Mouse (Mus musculus) CH12.LX (cell line): Measurements from ENCODE around the gene Pla2g7. TPM values are rescaled to one million over a fixed set of nuclear protein-coding genes. Genes with fewer than 3 reads are reported as not detected.

Experiments used
- DNase-seq: peaks from one replicate; pipeline ENCODE4 v3.0.0-alpha.2; 2013; ENCODE audit errors: extremely low read depth
- H3K27ac ChIP-seq: 2 replicates; pipeline ENCODE4 v1.5.1; 2012; ENCODE audit warnings: low read depth, mild to moderate bottlenecking, control low read depth, moderate library complexity; ENCODE audit not compliant: insufficient read depth
- H3K27me3 ChIP-seq: replicated peaks from 2 replicates; pipeline ENCODE3; 2012; ENCODE audit warnings: inconsistent platforms
- H3K36me3 ChIP-seq, 2 experiments: replicated peaks in 1 of 2; 2 replicates each; pipeline versions ENCODE3 to v1.6.1; 2012; ENCODE audit warnings: inconsistent platforms in 1 of 2, low read length in 1 of 2, mild to moderate bottlenecking in 1 of 2, mixed read lengths in 1 of 2, moderate library complexity in 1 of 2; ENCODE audit not compliant: control insufficient read depth in 1 of 2, insufficient read depth in 1 of 2
- H3K4me1 ChIP-seq, 2 experiments: 2 replicates each; pipeline ENCODE4 v1.6.1; 2012; ENCODE audit warnings: inconsistent platforms in 1 of 2, moderate library complexity in 1 of 2; ENCODE audit not compliant: insufficient read depth in 2 of 2, control insufficient read depth in 1 of 2
- H3K4me2 ChIP-seq: 2 replicates; pipeline ENCODE4 v1.6.1; 2012; ENCODE audit warnings: low read depth, mild to moderate bottlenecking, control low read depth; ENCODE audit not compliant: poor library complexity, insufficient read depth, severe bottlenecking
- H3K4me3 ChIP-seq, 3 experiments: fragments of 150-350 bp in 1 of 3; sonication (generic) in 1 of 3; replicated peaks in 1 of 3; 2 replicates each; pipeline versions ENCODE3 to v1.5.1; 2011 to 2012; ENCODE audit warnings: low read depth in 2 of 3, low read length in 2 of 3, mild to moderate bottlenecking in 2 of 3, moderate library complexity in 2 of 3, control low read depth in 1 of 3, improper control_type of control experiment in 1 of 3, inconsistent platforms in 1 of 3, mixed read lengths in 1 of 3; ENCODE audit not compliant: poor library complexity in 1 of 3
- H3K79me2 ChIP-seq: replicated peaks from 2 replicates; pipeline ENCODE4 v1.6.1; 2012; ENCODE audit warnings: mild to moderate bottlenecking, moderate library complexity; ENCODE audit not compliant: control insufficient read depth, poor library complexity, insufficient read depth, severe bottlenecking; ENCODE audit errors: extremely low read depth
- H3K9ac ChIP-seq: 2 replicates; pipeline ENCODE4 v1.6.1; 2012; ENCODE audit warnings: low read depth, mild to moderate bottlenecking, control low read depth, moderate library complexity; ENCODE audit not compliant: insufficient read depth
- H3K9me3 ChIP-seq: replicated peaks from 2 replicates; pipeline ENCODE3; 2012; ENCODE audit warnings: low read length, inconsistent platforms, mixed read lengths
- BHLHE40 ChIP-seq: IDR thresholded peaks from 2 replicates; pipeline ENCODE4 v1.6.1; 2011; ENCODE audit warnings: mild to moderate bottlenecking, low read depth, low read length, improper control_type of control experiment
- CHD1 ChIP-seq: IDR thresholded peaks from 2 replicates; pipeline ENCODE4 v1.6.1; 2012; ENCODE audit warnings: low read depth, low read length, improper control_type of control experiment, inconsistent platforms
- E2F4 ChIP-seq: IDR thresholded peaks from 2 replicates; pipeline ENCODE4 v1.6.1; 2011; ENCODE audit warnings: low read depth, low read length, improper control_type of control experiment; ENCODE audit not compliant: insufficient replicate concordance
- ELF1 ChIP-seq: IDR thresholded peaks from 2 replicates; pipeline ENCODE4 v1.6.1; 2014; ENCODE audit warnings: low read depth, mild to moderate bottlenecking, inconsistent platforms, low read length, improper control_type of control experiment
- EP300 ChIP-seq: IDR thresholded peaks from 2 replicates; pipeline ENCODE4 v1.6.1; 2011; ENCODE audit warnings: low read length, improper control_type of control experiment
- ETS1 ChIP-seq: conservative IDR thresholded peaks from 2 replicates; pipeline ENCODE4 v1.6.1; 2012; ENCODE audit warnings: low read depth, mild to moderate bottlenecking, inconsistent platforms, low read length, improper control_type of control experiment, moderate library complexity
- GABPA ChIP-seq: IDR thresholded peaks from 2 replicates; pipeline ENCODE4 v1.6.1; 2012; ENCODE audit warnings: low read depth, low read length, improper control_type of control experiment, inconsistent platforms; ENCODE audit not compliant: insufficient replicate concordance
- HCFC1 ChIP-seq: IDR thresholded peaks from 2 replicates; pipeline ENCODE4 v1.6.1; 2012; ENCODE audit warnings: low read depth, mild to moderate bottlenecking, inconsistent platforms, low read length, improper control_type of control experiment
- IRF4 ChIP-seq: IDR thresholded peaks from 2 replicates; pipeline ENCODE4 v1.6.1; 2014; ENCODE audit warnings: low read depth, mild to moderate bottlenecking, inconsistent platforms, low read length, improper control_type of control experiment
- KAT2A ChIP-seq: IDR thresholded peaks from 2 replicates; pipeline ENCODE4 v1.6.1; 2012; ENCODE audit warnings: low read length, improper control_type of control experiment, inconsistent platforms; ENCODE audit not compliant: insufficient replicate concordance
- MAX ChIP-seq: IDR thresholded peaks from 2 replicates; pipeline ENCODE4 v1.6.1; 2011; ENCODE audit warnings: low read length, improper control_type of control experiment
- MAZ ChIP-seq: IDR thresholded peaks from 2 replicates; pipeline ENCODE4 v1.6.1; 2012; ENCODE audit warnings: low read depth, mild to moderate bottlenecking, inconsistent platforms, low read length, improper control_type of control experiment, moderate library complexity
- MEF2A ChIP-seq: IDR thresholded peaks from 2 replicates; pipeline ENCODE4 v1.6.1; 2014; ENCODE audit warnings: low read depth, mild to moderate bottlenecking, inconsistent platforms, low read length, improper control_type of control experiment, borderline replicate concordance
- MXI1 ChIP-seq: IDR thresholded peaks from 2 replicates; pipeline ENCODE4 v1.6.1; 2011; ENCODE audit warnings: mild to moderate bottlenecking, low read depth, low read length, improper control_type of control experiment
- MYC ChIP-seq: IDR thresholded peaks from 2 replicates; pipeline ENCODE4 v1.6.1; 2011; ENCODE audit warnings: low read depth, mild to moderate bottlenecking, improper control_type of control experiment, low read length
- NELFE ChIP-seq: IDR thresholded peaks from 2 replicates; pipeline ENCODE4 v1.6.1; 2011; ENCODE audit warnings: low read depth, low read length, improper control_type of control experiment
- NRF1 ChIP-seq: IDR thresholded peaks from 2 replicates; pipeline ENCODE4 v1.6.1; 2014; ENCODE audit warnings: low read depth, mild to moderate bottlenecking, inconsistent platforms, low read length, improper control_type of control experiment, moderate library complexity
- PAX5 ChIP-seq: IDR thresholded peaks from 2 replicates; pipeline ENCODE4 v1.6.1; 2012; ENCODE audit warnings: low read length, inconsistent platforms, mixed read lengths
- SIN3A ChIP-seq: IDR thresholded peaks from 2 replicates; pipeline ENCODE4 v1.6.1; 2012; ENCODE audit warnings: low read length, improper control_type of control experiment, inconsistent platforms
- TBP ChIP-seq: conservative IDR thresholded peaks from 2 replicates; pipeline ENCODE4 v1.6.1; 2011; ENCODE audit warnings: low read depth, low read length, improper control_type of control experiment
- TCF12 ChIP-seq: IDR thresholded peaks from 2 replicates; pipeline ENCODE4 v1.6.1; 2014; ENCODE audit warnings: low read depth, mild to moderate bottlenecking, inconsistent platforms, low read length, improper control_type of control experiment
- USF2 ChIP-seq: conservative IDR thresholded peaks from 2 replicates; pipeline ENCODE4 v1.6.1; 2011; ENCODE audit warnings: low read depth, low read length, improper control_type of control experiment
- ZMIZ1 ChIP-seq: IDR thresholded peaks from 2 replicates; pipeline ENCODE4 v1.6.1; 2012; ENCODE audit warnings: low read depth, mild to moderate bottlenecking, inconsistent platforms, low read length, improper control_type of control experiment
- ZNF384 ChIP-seq: IDR thresholded peaks from 2 replicates; pipeline ENCODE4 v1.6.1; 2012; ENCODE audit warnings: low read depth, low read length, improper control_type of control experiment, inconsistent platforms
- dilution Hi-C: fragments of 300-500 bp; cut with MboI; formaldehyde crosslinking; loops from 2 replicates; pipeline ENCODE4 v1.14.3; 2020; ENCODE audit warnings: low sequenced_read_pairs; ENCODE audit not compliant: extremely low pct_unique_long_range_greater_than_20kb, extremely low pct_ligation_motif_present
- in situ Hi-C: fragments of 300-500 bp; cut with MboI; formaldehyde crosslinking; loops from 3 replicates; pipeline ENCODE4 v1.14.3; 2019; ENCODE audit warnings: low sequenced_read_pairs, low pct_ligation_motif_present, low pct_unique_long_range_greater_than_20kb, mixed read lengths
- polyA plus RNA-seq: library from polyadenylated mRNA; unstranded; fragments of >175 nt; gene quantifications from 2 replicates; pipeline ENCODE4 v1.2.1, GENCODE M21; 2012; ENCODE audit warnings: low read depth; ENCODE audit not compliant: insufficient read length
- total RNA-seq, 2 experiments: library from RNA; depleted of rRNA; stranded (reverse); fragments of 300-350 nt in 1 of 2; fragments of >200 nt in 1 of 2; gene quantifications; 2 replicates each; pipeline ENCODE4 v1.2.3; 2012 to 2014

Gene Pla2g7
- total and polyA plus RNA-seq, 3 experiments, result 0.27 TPM; not detected in 2

DNA sequence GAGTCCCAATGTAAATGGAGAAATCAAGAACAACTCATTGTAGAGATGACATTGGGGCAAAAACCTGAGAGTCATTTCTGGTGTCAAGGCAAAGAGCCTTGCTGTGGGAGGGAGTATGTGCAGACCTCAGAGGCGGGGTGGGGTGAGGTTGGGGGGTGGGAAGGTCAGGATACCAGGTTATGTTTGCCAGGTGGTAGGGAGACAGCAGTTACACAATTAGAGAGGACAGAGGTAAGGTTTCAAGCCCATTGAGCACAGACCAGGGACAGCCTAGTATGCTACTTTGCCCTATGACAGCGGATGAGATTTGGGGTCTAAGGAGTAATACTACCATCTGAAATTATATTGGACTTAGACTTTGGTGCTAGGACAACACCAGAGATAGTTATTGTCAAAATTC, 19.4 kb downstream of the Pla2g7 start:
- Histone ChIP-seq H3K4me1 (no peaks in the 10 kb centered on the region), H3K4me3 (no peak overlapping the region), H3K27me3 (no peaks in the 10 kb centered on the region), H3K36me3 (no peaks in the 10 kb centered on the region), H3K79me2 (no peaks in the 10 kb centered on the region), H3K27ac (no peak overlapping the region), H3K9me3 (peaks cover 40% of the 10 kb centered on the region), H3K9ac (no peak overlapping the region), H3K4me2 (no peak overlapping the region)
- no peak for TF ChIP-seq CHD1
- no peak for TF ChIP-seq MEF2A
- TF ChIP-seq ZNF384, result no peak
- TF ChIP-seq SIN3A, result no peak
- TF ChIP-seq NRF1, result no peak
- TF ChIP-seq MYC, result no peak
- in situ Hi-C loops, result no loop called here
- dilution Hi-C loops, result no loop called here
- no peak for DNase-seq

DNA sequence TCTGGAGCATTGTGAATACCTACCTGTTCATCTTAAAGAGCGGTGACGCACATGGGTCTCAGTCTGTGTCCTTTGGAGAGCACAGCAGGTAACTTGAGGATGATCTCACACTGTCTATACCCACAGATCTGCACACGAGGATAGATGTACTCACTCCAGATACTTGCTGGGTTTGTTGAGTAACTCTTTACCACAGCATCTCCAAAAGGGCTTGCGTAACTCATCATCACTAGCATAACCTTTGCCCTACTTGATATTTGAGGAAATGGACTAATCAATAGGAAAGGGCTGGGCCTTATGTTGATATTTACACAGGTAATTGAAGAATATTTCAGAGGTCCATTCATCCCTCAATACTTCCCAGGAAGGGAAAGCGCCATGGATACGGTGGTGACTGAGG, 21.9 kb downstream of the Pla2g7 start:
- DNase-seq, result no peak
- H3K9me3 ChIP-seq, result peaks cover 44% of the 10 kb centered on the region
- H3K4me1 ChIP-seq, result no peaks in the 10 kb centered on the region
- H3K27me3 ChIP-seq, result no peaks in the 10 kb centered on the region
- H3K4me3 ChIP-seq, result no peak overlapping the region
- no peaks in the 10 kb centered on the region for H3K79me2 ChIP-seq
- no peak overlapping the region for H3K4me2 ChIP-seq
- TF ChIP-seq NRF1 (no peak), ZNF384 (no peak), HCFC1 (no peak), TBP (no peak), MAZ (no peak), BHLHE40 (no peak), MEF2A (no peak), IRF4 (no peak), TCF12 (no peak), ZMIZ1 (no peak), NELFE (no peak), KAT2A (no peak)
- in situ Hi-C loops (no loop called here), dilution Hi-C loops (no loop called here)
- no peaks in the 10 kb centered on the region for H3K36me3 ChIP-seq
- H3K9ac ChIP-seq, result no peak overlapping the region
- no peak overlapping the region for H3K27ac ChIP-seq

GRCm38 (mm10) chr17:43590531-43590930, 22.6 kb downstream of the Pla2g7 start:
- in situ Hi-C loops (no loop called here), dilution Hi-C loops (no loop called here)
- no peak overlapping the region for H3K4me3 ChIP-seq
- no peaks in the 10 kb centered on the region for H3K79me2 ChIP-seq
- H3K9me3 ChIP-seq, result peaks cover 43% of the 10 kb centered on the region
- H3K9ac ChIP-seq, result no peak overlapping the region
- TF ChIP-seq EP300, result no peak
- no peak for TF ChIP-seq MYC
- TF ChIP-seq ZMIZ1, result no peak
- no peak for TF ChIP-seq NELFE
- no peak for TF ChIP-seq GABPA
- no peak for TF ChIP-seq HCFC1
- TF ChIP-seq PAX5, result no peak
- no peak for TF ChIP-seq USF2
- TF ChIP-seq IRF4, result no peak
- no peak for TF ChIP-seq E2F4
- TF ChIP-seq MAZ, result no peak
- TF ChIP-seq BHLHE40, result no peak
- no peak for TF ChIP-seq MXI1
- TF ChIP-seq MAX, result no peak
- no peak for TF ChIP-seq ELF1
- no peak for TF ChIP-seq SIN3A
- TF ChIP-seq ETS1, result no peak
- H3K4me2 ChIP-seq, result no peak overlapping the region
- no peaks in the 10 kb centered on the region for H3K4me1 ChIP-seq
- no peaks in the 10 kb centered on the region for H3K27me3 ChIP-seq
- H3K36me3 ChIP-seq, result no peaks in the 10 kb centered on the region
- no peak for DNase-seq
- no peak overlapping the region for H3K27ac ChIP-seq
